Mouse (Mus musculus) bone marrow, adult 2 months (tissue): ENCODE results near the gene Cwc22. TPM values are rescaled to one million over a fixed set of nuclear protein-coding genes. Genes with fewer than 3 reads are reported as not detected.

Source experiments
- H3K27ac ChIP-seq: fragments of 200-500 bp; 2 replicates; pipeline ENCODE4 v1.5.1; 2012; ENCODE audit warnings: low read depth, mild to moderate bottlenecking, control low read depth, inconsistent platforms, low read length; ENCODE audit not compliant: control insufficient read depth, poor library complexity, insufficient read depth
- H3K4me1 ChIP-seq: fragments of 200-500 bp; 2 replicates; pipeline ENCODE4 v1.6.1; 2011; ENCODE audit warnings: low read length; ENCODE audit not compliant: control insufficient read depth, insufficient read depth
- H3K4me3 ChIP-seq: fragments of 200-500 bp; replicated peaks from 2 replicates; pipeline ENCODE3; 2011; ENCODE audit warnings: mild to moderate bottlenecking, low read depth, low read length, control low read depth; ENCODE audit not compliant: control insufficient read depth
- CTCF ChIP-seq: fragments of 200-500 bp; IDR thresholded peaks from 2 replicates; pipeline ENCODE4 v1.5.1; 2011; ENCODE audit warnings: low read length, control low read depth; ENCODE audit not compliant: control insufficient read depth, insufficient read depth
- POLR2A ChIP-seq: fragments of 200-500 bp; IDR thresholded peaks from 2 replicates; pipeline ENCODE4 v1.6.1; 2011; ENCODE audit warnings: low read depth, mild to moderate bottlenecking, control low read depth, low read length, borderline replicate concordance; ENCODE audit not compliant: control insufficient read depth
- WGBS: fragments of 180-500 bp; shearing (Covaris S2); methylation state at CpG from one replicate; pipeline ENCODE4 v1.1.7; 2018; 5-methylcytosine and 5-hydroxymethylcytosine counted together
- polyA plus RNA-seq: library from polyadenylated mRNA; stranded (reverse); fragments of >200 nt; gene quantifications from 2 replicates; pipeline ENCODE4 v1.2.4, GENCODE M21; 2011; ENCODE audit warnings: low replicate concordance; ENCODE audit not compliant: missing spikeins, insufficient read depth, insufficient read length

The Cwc22 gene
- polyA plus RNA-seq, 1 experiment, result 14.5 TPM

DNA sequence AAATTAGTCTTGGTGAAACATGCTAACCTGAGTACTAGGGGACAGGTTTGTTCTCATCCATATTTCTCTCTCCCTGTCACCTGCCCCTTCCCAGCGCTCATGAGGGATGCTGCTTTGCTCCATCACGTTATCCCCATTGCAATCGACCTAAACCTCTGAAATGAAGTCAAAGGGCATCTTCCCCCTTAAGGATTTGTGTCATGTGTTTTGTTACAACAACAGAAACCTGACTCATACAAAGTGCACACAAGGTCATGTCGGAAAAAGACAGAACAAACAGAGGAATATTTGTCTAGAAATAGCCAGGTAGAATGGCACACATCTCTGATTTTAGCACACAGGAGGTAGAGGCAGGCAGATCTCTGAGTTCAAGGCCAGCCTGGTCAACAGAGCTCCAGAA lies 38.0 kb upstream of the Cwc22 start:
- H3K4me1 ChIP-seq, result no peaks in the 10 kb centered on the region
- TF ChIP-seq POLR2A (no peak), CTCF (no peak)
- no peak overlapping the region for H3K4me3 ChIP-seq
- WGBS, result 77% methylated on average over 4 of the region's 4 CpGs
- no peak overlapping the region for H3K27ac ChIP-seq

DNA sequence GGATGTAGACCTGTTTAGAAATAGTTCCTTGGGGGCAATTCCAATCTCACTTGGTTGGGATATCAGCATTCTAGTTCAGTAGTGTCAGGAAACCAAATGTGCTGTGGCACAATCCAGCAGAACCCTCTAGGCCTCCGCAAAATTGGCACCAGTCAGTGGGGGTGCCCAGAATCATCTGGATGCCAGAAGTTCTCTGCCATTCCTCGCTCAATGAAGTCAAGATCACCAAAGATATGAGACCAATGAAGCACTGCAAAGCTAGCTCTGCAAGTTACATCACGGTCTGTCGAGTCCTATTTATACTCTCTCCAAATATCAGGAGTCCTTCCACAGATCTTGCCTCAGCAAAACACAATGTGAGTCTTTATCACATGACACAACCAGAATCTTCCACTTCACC lies 35.7 kb upstream of the Cwc22 start:
- TF ChIP-seq CTCF, result no peak
- TF ChIP-seq POLR2A, result no peak
- 77% methylated on average over 4 of the region's 4 CpGs for WGBS
- Histone ChIP-seq H3K27ac (no peak overlapping the region), H3K4me3 (no peak overlapping the region), H3K4me1 (no peaks in the 10 kb centered on the region)

DNA sequence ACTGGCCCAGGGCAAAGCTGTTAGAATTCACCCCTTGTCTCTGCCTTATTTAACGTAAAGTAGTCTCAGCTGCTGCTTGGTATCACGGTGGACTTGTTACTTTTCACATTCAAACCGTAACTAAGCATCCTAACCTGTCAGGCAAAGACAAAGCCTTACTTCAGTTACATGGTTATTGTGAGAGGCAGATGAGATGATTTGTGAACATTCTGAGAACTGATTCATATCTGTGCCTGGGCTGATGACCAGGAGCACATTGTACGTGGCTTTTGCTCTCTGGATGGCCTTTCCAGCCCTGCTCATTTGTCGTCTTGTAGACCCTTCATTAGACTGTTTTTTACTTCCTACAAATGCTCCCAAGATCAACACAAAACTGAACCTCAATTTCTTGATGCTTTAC lies 34.5 kb upstream of the Cwc22 start:
- Histone ChIP-seq H3K4me3 (no peak overlapping the region), H3K27ac (no peak overlapping the region), H3K4me1 (no peaks in the 10 kb centered on the region)
- no peak for TF ChIP-seq POLR2A
- no peak for TF ChIP-seq CTCF
- 80% methylated on average over 5 of the region's 5 CpGs for WGBS

DNA sequence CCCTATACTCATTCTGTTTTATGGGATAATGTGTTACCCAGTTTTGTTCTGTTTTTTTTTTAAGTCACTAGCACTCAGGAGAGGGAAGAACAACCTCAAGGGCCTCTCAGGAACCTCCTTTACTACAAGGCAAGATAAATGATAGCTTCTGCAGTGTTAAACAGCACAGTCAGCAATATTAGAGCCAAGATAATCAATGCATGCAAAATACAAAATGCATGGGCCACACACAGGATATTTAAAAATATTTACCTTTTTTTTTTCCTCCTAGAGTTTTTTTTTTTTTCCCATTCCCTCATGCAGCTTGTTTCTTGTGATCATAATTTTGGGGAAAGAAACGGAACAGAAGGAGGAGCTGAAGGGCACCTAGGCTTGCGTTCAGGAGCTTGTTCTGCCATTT lies 33.3 kb upstream of the Cwc22 start:
- H3K4me3 ChIP-seq, result no peak overlapping the region
- 85% methylated on average over 2 of the region's 2 CpGs for WGBS
- H3K27ac ChIP-seq, result no peak overlapping the region
- no peaks in the 10 kb centered on the region for H3K4me1 ChIP-seq
- TF ChIP-seq CTCF (no peak), POLR2A (no peak)

DNA sequence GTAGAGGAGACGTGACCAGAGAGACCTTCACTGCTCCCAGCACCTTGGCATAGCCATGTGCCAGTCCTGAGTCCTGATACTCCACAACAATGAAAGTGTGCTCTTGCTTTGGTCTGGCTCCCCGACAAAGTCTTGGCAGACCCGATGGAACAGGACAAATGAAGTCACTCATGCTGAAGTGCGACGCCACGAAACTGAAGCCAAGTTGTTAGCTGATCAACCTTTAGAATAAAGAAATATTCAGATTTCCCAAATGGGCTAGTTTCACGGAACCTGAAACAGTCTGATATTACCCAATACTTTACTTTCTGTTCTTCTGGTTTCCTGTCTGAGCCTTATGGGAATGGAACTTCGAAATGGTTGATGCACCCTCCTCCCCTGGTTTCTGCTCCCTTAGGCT lies 32.9 kb upstream of the Cwc22 start:
- 82% methylated on average over 8 of the region's 8 CpGs for WGBS
- Histone ChIP-seq H3K4me1 (no peaks in the 10 kb centered on the region), H3K27ac (no peak overlapping the region), H3K4me3 (no peak overlapping the region)
- TF ChIP-seq CTCF (no peak), POLR2A (no peak)

DNA sequence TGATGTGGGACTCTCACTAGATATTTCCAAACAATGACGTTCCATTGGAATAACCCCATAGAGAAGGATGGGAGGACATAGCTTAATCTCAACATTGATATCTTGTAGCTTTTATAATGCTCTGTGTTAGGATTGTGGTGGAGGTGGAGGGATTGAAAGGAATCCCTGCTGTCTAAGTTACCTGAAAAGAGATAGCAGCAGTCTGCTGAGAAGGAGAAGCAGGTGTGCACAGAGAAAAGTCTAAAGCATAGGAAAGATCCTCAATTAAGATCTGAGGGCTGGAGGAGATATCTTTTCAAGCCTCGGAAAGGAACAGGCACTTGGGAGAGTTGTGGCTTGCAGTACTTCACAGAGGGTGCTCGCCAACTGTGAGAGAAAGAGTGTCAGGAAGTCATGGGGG lies 32.1 kb upstream of the Cwc22 start:
- no peaks in the 10 kb centered on the region for H3K4me1 ChIP-seq
- H3K27ac ChIP-seq, result no peak overlapping the region
- 78% methylated on average over 3 of the region's 3 CpGs for WGBS
- H3K4me3 ChIP-seq, result no peak overlapping the region
- TF ChIP-seq POLR2A, result no peak
- no peak for TF ChIP-seq CTCF

DNA sequence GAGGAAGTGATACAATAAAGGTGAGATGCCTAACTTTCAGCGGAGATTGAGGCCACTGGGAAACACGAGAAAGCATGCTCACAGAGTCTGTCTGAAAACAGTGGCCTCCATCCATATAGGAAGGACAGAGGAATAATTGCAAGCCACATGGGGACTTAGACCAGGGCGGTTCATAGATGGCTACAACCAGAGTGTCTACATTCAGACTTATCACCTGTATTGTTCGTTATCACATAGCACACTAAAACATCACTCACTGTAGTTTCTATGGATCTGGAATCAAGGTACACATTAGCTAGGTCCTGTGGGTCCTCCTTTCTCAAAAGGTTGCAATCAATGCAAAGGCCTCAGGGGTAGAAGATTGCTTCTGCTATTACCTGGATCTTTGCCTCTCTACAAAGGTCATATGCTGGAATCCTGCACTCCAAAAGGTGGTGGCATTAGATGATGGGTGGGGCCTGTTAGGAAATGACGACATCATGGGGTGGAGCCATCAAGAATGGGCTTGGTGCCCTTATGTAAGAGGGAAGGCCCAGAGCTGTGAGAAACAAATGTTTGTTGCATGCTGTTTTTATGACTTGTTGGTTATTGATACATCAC lies 30.2 kb upstream of the Cwc22 start:
- no peak overlapping the region for H3K27ac ChIP-seq
- no peaks in the 10 kb centered on the region for H3K4me1 ChIP-seq
- TF ChIP-seq POLR2A (no peak), CTCF (no peak)
- no peak overlapping the region for H3K4me3 ChIP-seq
- 76% methylated on average over 5 of the region's 5 CpGs for WGBS

DNA sequence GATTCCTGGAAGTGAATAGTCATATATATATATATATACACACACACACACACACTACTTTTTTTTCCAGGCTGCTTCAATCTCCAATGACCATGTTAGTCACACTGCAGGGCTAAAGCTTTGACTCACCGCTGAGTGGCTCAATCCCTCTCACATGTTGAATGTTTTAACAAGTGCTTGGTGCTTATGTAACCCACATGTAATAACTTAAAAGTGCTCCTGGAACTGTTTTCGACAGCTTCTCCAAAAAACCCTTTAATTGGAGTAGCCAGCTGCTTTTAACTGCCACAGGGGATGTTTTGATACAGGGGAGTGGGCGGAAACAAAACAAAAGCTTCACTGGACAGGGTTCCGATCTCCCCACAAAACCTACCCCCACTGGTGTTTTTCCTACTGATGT lies 29.4 kb upstream of the Cwc22 start:
- Histone ChIP-seq H3K27ac (no peak overlapping the region), H3K4me1 (no peaks in the 10 kb centered on the region), H3K4me3 (no peak overlapping the region)
- TF ChIP-seq CTCF (no peak), POLR2A (no peak)
- WGBS, result 71% methylated on average over 4 of the region's 4 CpGs

DNA sequence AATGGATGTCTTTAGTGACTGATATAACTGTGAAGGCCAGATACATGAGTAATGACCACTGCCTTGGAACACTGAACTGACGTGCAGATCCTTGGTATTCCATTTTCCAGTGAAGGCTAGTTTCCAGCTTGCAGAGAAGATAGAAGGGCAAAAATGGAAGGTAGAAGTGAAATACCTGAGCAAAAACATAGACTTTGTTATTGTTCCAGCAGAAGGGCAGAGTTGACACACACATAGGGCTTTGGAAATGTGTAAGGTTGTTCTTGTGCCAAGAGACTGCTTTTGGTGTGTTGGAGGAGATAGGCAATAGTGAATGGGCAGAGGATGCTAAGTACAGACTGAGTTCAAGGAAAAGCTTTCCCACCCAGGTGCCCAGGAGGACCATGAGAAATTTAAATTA lies 28.8 kb upstream of the Cwc22 start:
- TF ChIP-seq POLR2A (no peak), CTCF (no peak)
- Histone ChIP-seq H3K4me1 (no peaks in the 10 kb centered on the region), H3K27ac (no peak overlapping the region), H3K4me3 (no peak overlapping the region)
- 72% methylated on average over 1 of the region's 1 CpGs for WGBS
